Mouse (Mus musculus) brain, embryonic 14.5 days (tissue): ENCODE measurements around the gene Slc22a15. TPM values are rescaled to one million over a fixed set of nuclear protein-coding genes. Genes with fewer than 3 reads are reported as not detected.

Experiments
- DNase-seq: peaks from one replicate; pipeline ENCODE4 v3.0.0-alpha.2; 2011; ENCODE audit warnings: low read depth
- CTCF ChIP-seq: fragments of 200-500 bp; IDR thresholded peaks from 2 replicates; pipeline ENCODE4 v1.5.1; 2012; ENCODE audit warnings: inconsistent platforms, mild to moderate bottlenecking, moderate library complexity, borderline replicate concordance; ENCODE audit not compliant: insufficient read depth, insufficient read length; ENCODE audit errors: extremely low read depth
- POLR2A ChIP-seq: fragments of 200-500 bp; IDR thresholded peaks from 2 replicates; pipeline ENCODE4 v1.6.1; 2012; ENCODE audit warnings: mild to moderate bottlenecking, inconsistent platforms, borderline replicate concordance; ENCODE audit not compliant: poor library complexity, insufficient read depth, insufficient read length, severe bottlenecking; ENCODE audit errors: extremely low read depth
- polyA plus RNA-seq: library from polyadenylated mRNA; depleted of rRNA; stranded (reverse); fragments of >200 nt; gene quantifications from 2 replicates; pipeline ENCODE4 v1.2.3, GENCODE M21; 2012

The Slc22a15 gene
- polyA plus RNA-seq, 1 experiment = 15.9 TPM

- DNase-seq = no peak
- TF ChIP-seq CTCF (no peak), POLR2A (no peak)
Measured at GRCm38 (mm10) chr3:101940418-101940817, 16.2 kb upstream of the Slc22a15 start.

- TF ChIP-seq CTCF (no peak), POLR2A (no peak)
- DNase-seq = no peak
Measured at GRCm38 (mm10) chr3:101939865-101940264, 15.6 kb upstream of the Slc22a15 start.

GRCm38 (mm10) chr3:101939152-101939551, 14.9 kb upstream of the Slc22a15 start:
- DNase-seq = no peak
- TF ChIP-seq CTCF (no peak), POLR2A (no peak)

- DNase-seq = no peak
- TF ChIP-seq POLR2A (no peak), CTCF (no peak)
Measured at GRCm38 (mm10) chr3:101936369-101936768, 12.1 kb upstream of the Slc22a15 start.

GRCm38 (mm10) chr3:101933820-101934219, 9.6 kb upstream of the Slc22a15 start:
- TF ChIP-seq POLR2A (no peak), CTCF (no peak)

GRCm38 (mm10) chr3:101929105-101929876, 5.0 kb upstream of the Slc22a15 start:
- no peak for TF ChIP-seq CTCF
- no peak for TF ChIP-seq POLR2A
- peak; percentile 85 for DNase-seq

More at GRCm38 (mm10) chr3:101933820-101934219, 9.6 kb upstream of the Slc22a15 start:
- no peak for DNase-seq

GRCm38 (mm10) chr3:101926636-101927035, 2.4 kb upstream of the Slc22a15 start:
- TF ChIP-seq CTCF (no peak), POLR2A (no peak)
- DNase-seq = no peak

- peak; percentile 89 for DNase-seq
- no peak for TF ChIP-seq CTCF
- no peak for TF ChIP-seq POLR2A
Measured at GRCm38 (mm10) chr3:101925663-101926062, 1.4 kb upstream of the Slc22a15 start.

- TF ChIP-seq CTCF (no peak), POLR2A (no peak)
- DNase-seq = no peak
Measured at GRCm38 (mm10) chr3:101922366-101922765, 1.9 kb downstream of the Slc22a15 start.

GRCm38 (mm10) chr3:101918526-101918925, 5.7 kb downstream of the Slc22a15 start:
- DNase-seq = no peak
- no peak for TF ChIP-seq CTCF
- no peak for TF ChIP-seq POLR2A

- peak; percentile 60 for DNase-seq
- TF ChIP-seq POLR2A = no peak
- TF ChIP-seq CTCF = no peak
Measured at GRCm38 (mm10) chr3:101917665-101918064, 6.6 kb downstream of the Slc22a15 start.

GRCm38 (mm10) chr3:101916525-101916924, 7.7 kb downstream of the Slc22a15 start:
- TF ChIP-seq CTCF = no peak
- no peak for TF ChIP-seq POLR2A
- peak; percentile 47 for DNase-seq
